Mouse (Mus musculus): ENCODE measurements around the gene Ankrd28.

Gene Ankrd28

GRCm38 (mm10) chr14:31717360-31717759 is 113.1 kb downstream of the Ankrd28 start:
- in situ Hi-C loops (cut with MboI, MseI), result no loop called here

- in situ Hi-C loops (cut with MboI, MseI), result no loop called here
These were observed 114.8 kb downstream of the Ankrd28 start for GRCm38 (mm10) chr14:31715669-31716068.

GRCm38 (mm10) chr14:31709343-31709742 is 121.1 kb downstream of the Ankrd28 start:
- in situ Hi-C loops (cut with MboI, MseI), result no loop called here

- in situ Hi-C loops (cut with MboI, MseI), result no loop called here
These were observed 130.1 kb downstream of the Ankrd28 start for GRCm38 (mm10) chr14:31700376-31700775.

- in situ Hi-C loops (cut with MboI, MseI), result no loop called here
These were observed 132.7 kb downstream of the Ankrd28 start for GRCm38 (mm10) chr14:31697755-31698154.

- in situ Hi-C loops (cut with MboI, MseI), result no loop called here
These were observed 133.1 kb downstream of the Ankrd28 start for GRCm38 (mm10) chr14:31697346-31697745.

GRCm38 (mm10) chr14:31696985-31697303 is 133.5 kb downstream of the Ankrd28 start:
- in situ Hi-C loops (cut with MboI, MseI), result no loop called here

- in situ Hi-C loops (cut with MboI, MseI), result no loop called here
These were observed 134.1 kb downstream of the Ankrd28 start for GRCm38 (mm10) chr14:31696206-31696984.

GRCm38 (mm10) chr14:31692536-31692935 is 137.9 kb downstream of the Ankrd28 start:
- in situ Hi-C loops (cut with MboI, MseI), result no loop called here

GRCm38 (mm10) chr14:31686231-31686630 is 144.2 kb downstream of the Ankrd28 start:
- in situ Hi-C loops (cut with MboI, MseI), result no loop called here

- in situ Hi-C loops (cut with MboI, MseI), result no loop called here
These were observed 144.8 kb downstream of the Ankrd28 start for GRCm38 (mm10) chr14:31685680-31686079.

- in situ Hi-C loops (cut with MboI, MseI), result no loop called here
These were observed 146.0 kb downstream of the Ankrd28 start for GRCm38 (mm10) chr14:31684343-31685040.

GRCm38 (mm10) chr14:31683610-31684009 is 146.8 kb downstream of the Ankrd28 start:
- in situ Hi-C loops (cut with MboI, MseI), result no loop called here

GRCm38 (mm10) chr14:31681931-31682555 is 148.4 kb downstream of the Ankrd28 start:
- in situ Hi-C loops (cut with MboI, MseI), result no loop called here

- in situ Hi-C loops (cut with MboI, MseI), result no loop called here
These were observed 149.2 kb downstream of the Ankrd28 start for GRCm38 (mm10) chr14:31681291-31681690.

- in situ Hi-C loops (cut with MboI, MseI), result no loop called here
These were observed 149.8 kb downstream of the Ankrd28 start for GRCm38 (mm10) chr14:31680656-31681055.

GRCm38 (mm10) chr14:31671635-31672320 is 158.7 kb downstream of the Ankrd28 start:
- in situ Hi-C loops (cut with MboI, MseI), result loop anchor here (5.0 kb wide), 1 partner anchor 111 kb away; no protein-coding TSS in a partner anchor

GRCm38 (mm10) chr14:31669642-31670490 is 160.6 kb downstream of the Ankrd28 start:
- in situ Hi-C loops (cut with MboI, MseI), result loop anchor here (5.0 kb wide), 1 partner anchor 112 kb away; no protein-coding TSS in a partner anchor

- in situ Hi-C loops (cut with MboI, MseI), result no loop called here
These were observed 161.3 kb downstream of the Ankrd28 start for GRCm38 (mm10) chr14:31669161-31669611.

- in situ Hi-C loops (cut with MboI, MseI), result no loop called here
These were observed 162.1 kb downstream of the Ankrd28 start for GRCm38 (mm10) chr14:31668326-31668725.

- in situ Hi-C loops (cut with MboI, MseI), result no loop called here
These were observed 162.7 kb downstream of the Ankrd28 start for GRCm38 (mm10) chr14:31667741-31668140.

Measured in T-helper 1 cell (primary cell).